Mouse (Mus musculus): ENCODE results near the gene Mylpf. TPM values are rescaled to one million over a fixed set of nuclear protein-coding genes. Genes with fewer than 3 reads are reported as not detected.

Mylpf gene
- polyA plus RNA-seq, 1 experiment: 2.1 TPM

- no peak for DNase-seq (ENCODE audit: low spot score)
These were observed 2.1 kb upstream of the Mylpf start for GRCm38 (mm10) chr7:127206606-127207005.

- DNase-seq (ENCODE audit: low spot score): no peak
These were observed 1.1 kb upstream of the Mylpf start for GRCm38 (mm10) chr7:127207374-127208294.

- DNase-seq (ENCODE audit: low spot score): no peak
These were observed 466 bp upstream of the Mylpf start, which contains the start of gene Tbc1d10b for GRCm38 (mm10) chr7:127208295-127208552. Gene Tbc1d10b (minus strand): TSS chr7:127208468.

- DNase-seq (ENCODE audit: low spot score): no peak
These were observed 1.2 kb downstream of the Mylpf start for GRCm38 (mm10) chr7:127209851-127210250.

- DNase-seq (ENCODE audit: low spot score): no peak
These were observed 1.6 kb downstream of the Mylpf start for GRCm38 (mm10) chr7:127210266-127210665.

GRCm38 (mm10) chr7:127211014-127211745, 2.5 kb downstream of the Mylpf start:
- no peak for DNase-seq (ENCODE audit: low spot score)

- DNase-seq (ENCODE audit: low spot score): no peak
These were observed 4.0 kb downstream of the Mylpf start for GRCm38 (mm10) chr7:127212432-127213250.

- DNase-seq (ENCODE audit: low spot score): no peak
These were observed 4.8 kb downstream of the Mylpf start for GRCm38 (mm10) chr7:127213485-127213884.

- DNase-seq (ENCODE audit: low spot score): no peak
These were observed 5.2 kb downstream of the Mylpf start for GRCm38 (mm10) chr7:127213930-127214329.

- DNase-seq (ENCODE audit: low spot score): no peak
These were observed 5.8 kb downstream of the Mylpf start for GRCm38 (mm10) chr7:127214521-127214920.

- no peak for DNase-seq (ENCODE audit: low spot score)
These were observed 6.5 kb downstream of the Mylpf start for GRCm38 (mm10) chr7:127214981-127215871.

GRCm38 (mm10) chr7:127216307-127216706, 7.6 kb downstream of the Mylpf start:
- DNase-seq (ENCODE audit: low spot score): no peak

GRCm38 (mm10) chr7:127217475-127217874, 8.8 kb downstream of the Mylpf start:
- no peak for DNase-seq (ENCODE audit: low spot score)

GRCm38 (mm10) chr7:127217901-127218642, 9.4 kb downstream of the Mylpf start:
- DNase-seq (ENCODE audit: low spot score): no peak

- no peak for DNase-seq (ENCODE audit: low spot score)
These were observed 10.0 kb downstream of the Mylpf start for GRCm38 (mm10) chr7:127218670-127219069.

GRCm38 (mm10) chr7:127220440-127220839, 11.8 kb downstream of the Mylpf start:
- DNase-seq (ENCODE audit: low spot score): no peak

- DNase-seq (ENCODE audit: low spot score): no peak
These were observed 14.4 kb downstream of the Mylpf start for GRCm38 (mm10) chr7:127223106-127223505.

- DNase-seq (ENCODE audit: low spot score): no peak
These were observed 15.1 kb downstream of the Mylpf start for GRCm38 (mm10) chr7:127223515-127224478.

GRCm38 (mm10) chr7:127224616-127225015, 15.9 kb downstream of the Mylpf start:
- DNase-seq (ENCODE audit: low spot score): no peak

Data from urinary bladder, adult 2 months (tissue).